Mouse (Mus musculus): ENCODE results near the gene Ahnak2.

DNA sequence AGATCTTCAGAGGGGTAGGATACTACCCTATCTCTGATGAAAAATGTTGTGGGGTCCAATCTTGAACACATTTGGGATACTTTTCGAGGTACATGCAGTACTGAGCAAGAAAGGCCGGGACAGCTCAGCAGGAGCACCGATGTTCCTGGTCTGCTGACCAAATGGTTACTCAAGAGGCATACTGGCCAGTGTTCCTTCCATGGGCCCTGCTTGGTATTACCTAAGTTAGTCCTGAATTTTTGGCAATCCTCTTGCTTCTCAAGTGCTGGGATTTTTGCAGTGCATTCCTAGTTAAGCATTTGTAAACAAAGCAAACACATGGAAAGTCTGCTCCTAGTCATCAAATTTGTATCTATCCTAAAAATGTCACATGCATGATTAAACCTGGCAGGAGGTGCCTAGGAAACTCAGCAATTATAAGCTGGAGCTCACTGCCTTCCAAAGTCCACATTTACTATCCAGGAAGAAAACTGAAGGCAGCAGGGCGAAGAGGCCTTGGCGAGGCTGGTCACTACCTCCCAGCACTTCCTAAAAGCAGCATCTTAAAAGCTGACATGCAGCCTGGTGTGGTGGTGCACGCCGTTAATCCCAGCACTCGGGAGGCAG, 16.7 kb upstream of the Ahnak2 start:
- TF ChIP-seq CTCF (IDR thresholded peaks at IDR 0.05; ENCODE audit: low read depth, low read length) (no peak), POLR2A (IDR thresholded peaks at IDR 0.05; ENCODE audit: extremely low read depth, insufficient read depth, low read length) (no peak)

All from liver, adult 2 months (tissue).